Mouse (Mus musculus) midbrain, embryonic 14.5 days (tissue): Measurements from ENCODE around the gene Tnfsf4. TPM values are rescaled to one million over a fixed set of nuclear protein-coding genes. Genes with fewer than 3 reads are reported as not detected.

Experiments used
- ATAC-seq: fragments of 200-750 bp; cut with Nextera tagmentation; 2 replicates; pipeline ENCODE4 v1.8.0; 2017; ENCODE audit warnings: moderate number of reproducible peaks, moderate library complexity; ENCODE audit not compliant: low FRiP score, low TSS enrichment
- DNase-seq: peaks from one replicate; pipeline ENCODE4 v3.0.0-alpha.2; 2015
- H3K27ac ChIP-seq: fragments of 300-500 bp; sonication (generic); replicated peaks from 2 replicates; pipeline ENCODE4 v1.5.1; 2014; ENCODE audit warnings: mild to moderate bottlenecking, low read depth, low read length, moderate library complexity
- H3K27me3 ChIP-seq: fragments of 300-500 bp; sonication (generic); 2 replicates; pipeline ENCODE4 v1.6.1; 2014; ENCODE audit warnings: low read length, control low read depth, mixed read lengths; ENCODE audit not compliant: control insufficient read depth, insufficient read depth
- H3K36me3 ChIP-seq: fragments of 300-500 bp; sonication (generic); 2 replicates; pipeline ENCODE4 v1.6.1; 2014; ENCODE audit warnings: low read length, control low read depth; ENCODE audit not compliant: control insufficient read depth, insufficient read depth
- H3K4me1 ChIP-seq: fragments of 300-500 bp; sonication (generic); 2 replicates; pipeline ENCODE4 v1.6.1; 2014; ENCODE audit warnings: mild to moderate bottlenecking, antibody characterized with exemption, low read length, control low read depth; ENCODE audit not compliant: control insufficient read depth, insufficient read depth
- H3K4me2 ChIP-seq: fragments of 300-500 bp; sonication (generic); 2 replicates; pipeline ENCODE4 v1.6.1; 2014; ENCODE audit warnings: mild to moderate bottlenecking, low read length, moderate library complexity
- H3K4me3 ChIP-seq: fragments of 300-500 bp; sonication (generic); replicated peaks from 2 replicates; pipeline ENCODE4 v1.5.1; 2014; ENCODE audit warnings: low read depth, low read length
- H3K9ac ChIP-seq: fragments of 300-500 bp; sonication (generic); replicated peaks from 2 replicates; pipeline ENCODE4 v1.6.1; 2014; ENCODE audit warnings: mild to moderate bottlenecking, low read length, moderate library complexity
- H3K9me3 ChIP-seq: fragments of 300-500 bp; sonication (generic); 2 replicates; pipeline ENCODE4 v1.6.1; 2016; ENCODE audit warnings: low read length, control low read depth, mixed read lengths; ENCODE audit not compliant: control insufficient read depth
- WGBS: fragments of 180-500 bp; shearing (Covaris S2); extraction: QIAGEN DNeasy Blood & Tissue Kit; methylation state at CpG from one replicate; pipeline ENCODE4 v1.1.7; 2014; 5-methylcytosine and 5-hydroxymethylcytosine counted together
- polyA plus RNA-seq: library from polyadenylated mRNA; unstranded; fragments of >200 nt; fragmentation: Nextera tagmentation; extraction: Ambion mirVana; gene quantifications from 2 replicates; pipeline ENCODE4 v1.2.1, GENCODE M21; 2014

Gene Tnfsf4
- polyA plus RNA-seq, 1 experiment from 2014 or later, result not detected

DNA sequence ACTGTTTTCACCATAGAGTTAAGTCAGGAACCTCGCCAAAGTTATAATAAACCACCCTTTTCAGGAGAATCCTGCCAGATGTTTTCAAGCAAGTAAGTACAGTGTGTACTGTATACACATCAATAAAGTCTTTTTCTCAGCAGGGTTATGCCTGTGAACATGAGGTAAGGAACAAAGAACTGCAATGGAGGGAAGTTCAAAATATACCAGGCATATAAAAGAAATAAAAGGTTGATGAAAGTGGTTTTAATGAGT lies 31.8 kb downstream of the Tnfsf4 start:
- Histone ChIP-seq H3K9ac (no peak overlapping the region), H3K27me3 (no peaks in the 10 kb centered on the region), H3K4me2 (no peak overlapping the region), H3K9me3 (no peaks in the 10 kb centered on the region), H3K36me3 (no peaks in the 10 kb centered on the region), H3K4me1 (no peaks in the 10 kb centered on the region), H3K27ac (no peak overlapping the region), H3K4me3 (no peak overlapping the region)
- DNase-seq, result no peak
- WGBS, result 87% methylated on average over 1 of the region's 1 CpGs
- no peak for ATAC-seq

DNA sequence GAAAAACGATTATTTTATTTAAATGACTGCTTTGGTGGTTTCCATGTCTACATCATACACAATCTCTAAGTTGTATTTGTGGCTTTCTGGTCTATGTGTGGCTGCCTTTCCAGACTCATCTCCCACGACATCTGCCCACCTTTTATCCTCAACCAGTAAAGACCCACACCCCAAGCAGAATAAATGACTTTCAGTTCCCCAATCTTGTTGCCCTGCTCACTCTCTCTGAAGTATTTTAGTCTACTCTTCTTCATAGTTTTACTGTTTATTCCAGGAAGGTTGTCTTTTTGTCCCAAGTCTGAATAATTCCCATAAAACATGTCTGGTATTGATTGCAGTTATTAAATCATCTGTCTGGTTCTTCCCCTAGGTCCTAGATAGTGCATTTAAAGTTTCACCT lies 40.6 kb downstream of the Tnfsf4 start:
- 83% methylated on average over 2 of the region's 2 CpGs for WGBS
- Histone ChIP-seq H3K4me1 (no peaks in the 10 kb centered on the region), H3K27me3 (no peaks in the 10 kb centered on the region)

DNA sequence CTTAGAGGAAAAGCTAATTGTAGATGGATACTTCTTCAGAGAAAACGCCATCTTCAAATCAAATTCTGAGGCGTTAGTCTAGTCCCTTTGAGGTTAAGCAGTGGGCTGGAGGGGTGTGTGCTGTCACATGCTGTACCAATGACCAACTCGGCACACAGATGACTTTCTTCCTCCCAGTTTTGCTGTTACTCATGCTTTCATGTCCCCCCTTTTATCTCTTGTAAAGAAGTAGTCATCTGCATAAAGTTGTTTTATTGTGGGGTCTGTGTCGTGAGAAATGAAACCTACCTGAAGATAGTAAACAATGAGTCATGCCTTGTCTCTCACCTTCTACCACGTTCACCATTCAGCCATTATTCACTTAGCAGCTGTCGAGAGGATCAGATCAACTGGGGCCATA lies 41.3 kb downstream of the Tnfsf4 start:
- 91% methylated on average over 6 of the region's 6 CpGs for WGBS
- no peak overlapping the region for H3K4me2 ChIP-seq
- no peaks in the 10 kb centered on the region for H3K36me3 ChIP-seq
- no peak overlapping the region for H3K27ac ChIP-seq
- H3K4me3 ChIP-seq, result no peak overlapping the region
- DNase-seq (no peak), ATAC-seq (no peak)
- H3K4me1 ChIP-seq, result no peaks in the 10 kb centered on the region
- no peak overlapping the region for H3K9ac ChIP-seq
- no peaks in the 10 kb centered on the region for H3K27me3 ChIP-seq
- no peaks in the 10 kb centered on the region for H3K9me3 ChIP-seq

More for the DNA sequence above, 40.6 kb downstream of the Tnfsf4 start:
- DNase-seq, result no peak
- H3K9ac ChIP-seq, result no peak overlapping the region
- no peak overlapping the region for H3K27ac ChIP-seq
- no peaks in the 10 kb centered on the region for H3K9me3 ChIP-seq
- H3K4me3 ChIP-seq, result no peak overlapping the region
- no peaks in the 10 kb centered on the region for H3K36me3 ChIP-seq
- no peak for ATAC-seq
- H3K4me2 ChIP-seq, result no peak overlapping the region

DNA sequence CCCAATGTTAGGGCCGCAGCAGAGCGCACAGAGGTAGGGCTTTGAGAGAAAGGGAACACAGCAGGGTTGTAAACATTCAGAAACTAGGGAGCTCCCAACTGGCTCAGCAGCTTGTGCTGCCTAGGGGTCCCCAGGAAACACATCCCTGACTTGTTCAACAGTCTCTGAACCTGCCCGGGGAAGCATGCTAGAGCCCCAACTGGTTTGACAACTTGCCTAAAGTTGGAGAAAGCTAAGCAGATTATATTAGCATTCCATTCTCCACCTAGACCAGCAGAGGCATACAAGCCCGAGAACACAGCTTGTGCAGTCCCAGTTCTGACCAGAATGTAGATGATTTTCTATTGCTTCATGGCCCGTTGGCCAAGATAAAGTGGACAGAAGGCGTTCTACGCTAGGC lies 49.6 kb downstream of the Tnfsf4 start:
- H3K4me3 ChIP-seq, result no peak overlapping the region
- H3K9me3 ChIP-seq, result no peaks in the 10 kb centered on the region
- H3K4me1 ChIP-seq, result no peaks in the 10 kb centered on the region
- no peak overlapping the region for H3K4me2 ChIP-seq
- no peak overlapping the region for H3K27ac ChIP-seq
- H3K27me3 ChIP-seq, result no peaks in the 10 kb centered on the region
- H3K9ac ChIP-seq, result no peak overlapping the region
- ATAC-seq (no peak), DNase-seq (no peak)
- WGBS, result 64% methylated on average over 7 of the region's 7 CpGs
- H3K36me3 ChIP-seq, result no peaks in the 10 kb centered on the region

DNA sequence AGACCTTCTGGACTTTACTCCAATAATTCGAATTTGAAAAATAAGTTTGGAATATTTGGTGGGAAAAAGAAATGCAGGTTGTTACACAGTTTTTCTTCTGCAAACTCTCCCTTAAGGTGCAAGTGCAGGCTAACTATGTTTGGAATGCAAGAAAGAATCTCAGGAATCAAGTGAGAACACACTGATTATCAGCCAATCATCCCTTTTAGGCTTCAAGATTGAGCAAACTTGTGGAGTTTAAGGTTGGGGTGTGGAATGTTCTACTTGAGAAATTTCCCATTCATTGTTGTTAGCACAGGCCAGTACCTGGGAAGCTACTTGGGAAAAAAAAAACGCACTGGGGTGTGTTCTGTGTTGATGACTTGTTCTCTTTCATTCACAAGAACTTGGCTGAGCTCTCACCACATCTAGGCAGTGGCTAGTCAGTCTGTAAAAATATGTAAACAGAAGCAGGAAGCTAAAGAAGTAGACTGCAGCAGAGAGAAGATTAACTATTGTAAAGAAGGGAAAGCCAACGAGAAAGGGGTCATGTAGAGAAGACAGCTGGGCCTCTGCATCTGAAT lies 56.6 kb downstream of the Tnfsf4 start:
- no peak for DNase-seq
- Histone ChIP-seq H3K27ac (no peak overlapping the region), H3K9me3 (no peaks in the 10 kb centered on the region), H3K4me1 (no peaks in the 10 kb centered on the region), H3K4me3 (no peak overlapping the region), H3K4me2 (no peak overlapping the region), H3K36me3 (no peaks in the 10 kb centered on the region), H3K9ac (no peak overlapping the region), H3K27me3 (no peaks in the 10 kb centered on the region)
- 53% methylated on average over 3 of the region's 3 CpGs for WGBS
- no peak for ATAC-seq

DNA sequence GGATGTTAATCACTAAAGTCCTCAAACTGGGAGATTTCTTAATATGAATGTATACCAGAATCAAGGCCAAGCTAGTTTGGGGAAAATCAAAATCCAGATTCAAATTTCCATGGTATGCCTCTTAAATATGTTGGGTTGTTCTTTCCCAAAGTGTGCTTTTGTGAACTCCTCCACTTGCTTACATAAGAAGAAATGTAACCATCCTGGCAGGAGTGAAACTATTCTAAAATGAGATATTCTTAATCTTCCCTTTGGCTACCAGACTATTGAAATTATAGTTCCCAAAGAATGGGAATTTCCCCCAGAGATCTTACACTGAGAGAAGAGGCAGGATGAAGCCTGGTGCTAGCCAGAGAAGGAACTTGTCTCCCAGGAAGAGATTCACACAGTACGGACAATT lies 57.0 kb downstream of the Tnfsf4 start:
- Histone ChIP-seq H3K4me1 (no peaks in the 10 kb centered on the region), H3K36me3 (no peaks in the 10 kb centered on the region), H3K4me3 (no peak overlapping the region), H3K9me3 (no peaks in the 10 kb centered on the region), H3K27me3 (no peaks in the 10 kb centered on the region), H3K4me2 (no peak overlapping the region), H3K9ac (no peak overlapping the region), H3K27ac (no peak overlapping the region)
- WGBS, result 94% methylated on average over 1 of the region's 1 CpGs
- DNase-seq (no peak), ATAC-seq (no peak)

DNA sequence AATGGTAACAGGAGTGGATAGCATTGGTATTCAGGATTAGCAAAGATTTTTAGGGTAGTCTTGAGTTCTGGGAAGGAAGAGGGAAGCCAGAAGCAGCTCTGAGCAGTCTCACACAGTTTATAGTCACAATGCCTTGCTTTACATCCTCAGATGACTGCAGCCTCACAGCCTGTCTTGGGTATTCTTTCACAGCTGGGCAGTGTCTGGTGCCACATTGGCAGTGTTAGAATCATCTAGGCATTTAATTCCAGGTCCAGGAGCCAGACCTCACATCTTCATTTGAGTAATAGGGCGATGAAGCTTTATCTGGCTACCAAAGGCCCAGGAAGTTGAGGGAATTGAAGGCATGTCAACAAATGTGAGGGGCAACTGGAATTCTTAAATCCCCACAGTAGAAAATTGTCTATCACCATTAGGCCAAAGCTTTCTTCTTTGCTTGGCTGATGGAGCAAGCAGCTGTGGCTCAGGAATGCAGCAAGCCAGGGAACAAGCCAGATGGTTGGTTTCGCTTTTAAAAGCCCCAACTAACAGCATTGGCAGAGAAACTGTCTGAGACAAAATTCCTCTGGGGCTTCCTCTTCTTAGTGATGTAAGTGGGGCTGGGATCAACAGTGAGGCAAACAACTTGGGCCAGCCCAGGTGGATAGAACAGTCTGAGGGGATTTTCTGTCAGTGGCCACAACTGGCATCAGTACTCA lies 68.3 kb downstream of the Tnfsf4 start:
- Histone ChIP-seq H3K9ac (no peak overlapping the region), H3K27ac (no peak overlapping the region), H3K4me3 (no peak overlapping the region), H3K27me3 (no peaks in the 10 kb centered on the region), H3K4me2 (no peak overlapping the region), H3K9me3 (no peaks in the 10 kb centered on the region), H3K36me3 (no peaks in the 10 kb centered on the region), H3K4me1 (no peaks in the 10 kb centered on the region)
- DNase-seq, result peak; percentile 17
- no peak for ATAC-seq
- 58% methylated on average over 2 of the region's 2 CpGs for WGBS

Other genes starting within 250 kb of the Tnfsf4 start
- gene Tex50, start 236.1 kb upstream of the Tnfsf4 start, polyA plus RNA-seq, result 0.43 and 0.47 TPM in 2 replicates
- 127 and 161 TPM in 2 replicates for gene Prdx6, start 144.2 kb upstream of the Tnfsf4 start, polyA plus RNA-seq
- gene Tnfsf18, start 99.2 kb downstream of the Tnfsf4 start, polyA plus RNA-seq, result not detected in 2 replicates